Mouse (Mus musculus): ENCODE data around the gene Mfsd4b4.
A peak's percentile ranks its signal among the peaks of the same experiment; 100 is the strongest.
"Not testable (repeated sequence)": the region's sequence is repeated elsewhere in the genome, so short reads cannot be mapped to it uniquely, and the experiment has no call there.

The Mfsd4b4 gene

DNA sequence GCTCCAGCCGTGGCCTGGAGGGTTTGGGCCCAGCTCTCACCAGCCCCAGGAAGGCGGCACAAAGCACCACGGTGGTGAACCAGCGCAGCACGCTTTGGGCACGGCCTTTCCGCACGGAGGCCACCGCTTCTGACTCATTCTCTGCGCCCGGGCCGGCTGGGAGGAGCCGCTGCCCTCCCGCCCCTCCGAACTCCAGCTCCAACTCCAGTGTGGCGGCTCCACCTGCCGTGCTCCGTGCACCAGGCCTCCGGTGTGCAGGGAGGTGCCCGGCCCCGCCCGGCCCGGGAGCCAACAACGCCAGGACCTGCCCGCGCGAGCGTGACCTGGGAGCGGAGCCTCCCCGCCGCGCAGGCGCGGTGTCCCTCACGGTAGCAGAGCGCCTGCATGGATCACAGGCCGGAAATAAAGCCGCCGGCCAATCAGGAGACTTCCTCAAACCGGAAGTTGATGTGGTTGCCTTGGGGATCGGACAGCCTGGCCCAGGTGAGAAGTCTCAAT is at the start of gene Mfsd4b4:
TSS of gene Mfsd4b4 (minus strand) at position 365 of the 498 bp plus-strand sequence.
- DNase-seq (ENCODE audit: low spot score) = peak; percentile 85

DNA sequence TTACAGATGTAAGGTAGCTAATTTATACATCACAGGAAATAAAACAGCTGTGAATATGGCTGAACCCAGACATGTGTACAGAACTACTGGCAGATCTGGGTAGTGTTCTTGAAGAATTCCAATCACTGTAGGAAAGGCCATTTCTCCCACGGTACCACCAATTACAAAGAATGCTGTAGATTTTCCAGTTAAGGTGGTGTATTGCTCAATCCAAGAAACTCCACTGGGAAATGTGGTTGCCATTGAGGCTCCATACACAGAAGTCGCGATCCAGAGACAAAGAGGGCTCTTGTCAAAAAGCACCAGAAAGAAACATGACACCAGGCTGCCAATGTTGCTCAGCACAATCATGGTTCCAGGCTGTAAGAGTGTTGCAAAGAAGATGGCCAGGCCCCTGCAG is 48.2 kb upstream of the Mfsd4b4 start:
- DNase-seq (ENCODE audit: low spot score) = not testable (repeated sequence)

DNA sequence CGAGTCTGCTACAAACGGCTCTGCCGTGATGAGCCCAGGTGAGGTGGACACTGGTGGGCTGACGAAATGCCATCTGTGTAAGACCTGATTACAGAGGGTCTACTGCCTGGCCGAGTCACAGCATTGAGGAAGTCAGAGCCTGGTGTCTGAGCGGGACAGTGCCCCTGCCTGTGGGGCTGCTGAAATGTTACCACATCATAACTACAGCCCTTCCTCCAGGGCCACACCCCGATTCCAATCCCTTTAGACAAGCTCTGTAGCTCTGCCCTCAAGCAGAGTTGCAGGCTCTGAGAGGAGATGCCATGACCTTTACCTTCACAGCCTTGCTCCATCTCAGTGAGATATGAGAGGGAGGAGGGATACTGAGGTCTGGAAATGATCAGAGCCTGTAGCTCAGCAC is 37.5 kb upstream of the Mfsd4b4 start:
- no peak for DNase-seq (ENCODE audit: low spot score)

DNA sequence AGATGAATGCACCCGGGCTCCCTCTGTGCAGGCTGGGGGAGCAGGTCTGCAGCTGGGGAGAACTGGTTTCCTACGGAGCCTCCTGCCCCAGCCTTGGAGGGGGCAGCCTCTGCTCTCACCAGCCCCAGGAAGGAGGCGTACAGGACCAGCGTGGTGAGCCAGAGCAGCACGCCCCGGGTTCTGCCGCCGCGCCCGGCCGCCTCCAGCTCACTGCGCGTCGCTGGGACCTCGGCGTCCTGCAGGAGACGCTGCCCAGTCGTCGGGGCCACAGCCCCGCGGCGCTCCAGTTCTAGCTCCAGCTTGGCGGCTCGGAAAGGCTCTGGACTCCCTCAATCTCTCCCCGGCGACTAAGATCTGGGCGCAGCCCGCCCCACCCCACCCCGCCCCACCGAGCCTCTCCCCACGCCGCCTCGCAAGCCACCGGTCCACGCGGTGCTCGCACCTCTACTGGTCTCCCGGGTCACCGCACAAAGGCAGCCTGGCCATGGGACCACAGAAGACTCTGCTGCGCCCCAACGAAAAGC is 27.6 kb upstream of the Mfsd4b4 start, which contains the start of gene Mfsd4b2:
TSS of gene Mfsd4b2 (minus strand) at position 308 of the 524 bp plus-strand sequence.
- DNase-seq (ENCODE audit: low spot score) = no peak

DNA sequence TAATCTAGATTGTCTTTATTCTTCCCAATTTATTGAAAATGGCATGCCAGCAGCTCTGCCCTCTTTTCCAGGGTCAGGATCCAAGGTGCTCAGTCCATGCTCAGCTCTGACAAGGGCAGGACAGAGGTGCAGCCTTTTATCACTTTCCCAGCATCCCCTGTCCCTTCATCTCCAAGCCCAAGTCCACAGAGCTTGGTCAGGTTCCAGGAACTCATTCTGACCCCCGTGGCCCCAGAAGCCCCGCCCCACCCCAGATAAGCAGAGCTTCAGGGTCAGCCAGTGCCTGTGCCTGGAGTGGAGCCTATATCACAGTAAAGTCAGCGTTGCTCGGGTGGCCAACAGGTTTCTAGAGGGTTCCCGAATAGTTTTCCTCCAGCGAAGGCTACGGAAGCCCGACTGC is 25.5 kb upstream of the Mfsd4b4 start:
- not testable (repeated sequence) for DNase-seq (ENCODE audit: low spot score)

DNA sequence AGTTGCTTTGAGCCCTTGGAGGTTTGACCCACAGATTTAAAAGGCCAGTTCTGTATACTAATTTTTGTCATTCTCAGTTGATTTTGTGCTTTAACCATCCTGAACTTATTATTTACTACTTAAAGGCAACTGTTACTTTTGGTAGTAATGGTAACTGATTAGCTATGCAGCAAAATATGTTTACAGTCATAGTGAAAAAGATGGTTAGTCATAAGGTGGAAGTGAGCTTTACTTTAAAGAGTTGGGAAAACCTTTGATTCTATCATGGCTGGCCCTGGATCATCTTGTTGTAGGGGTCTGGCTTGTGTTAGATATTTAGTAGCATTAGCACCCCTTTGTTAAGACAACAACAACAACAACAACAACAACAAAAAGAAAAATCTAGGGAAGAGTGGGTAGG is 13.6 kb upstream of the Mfsd4b4 start:
- DNase-seq (ENCODE audit: low spot score) = no peak

DNA sequence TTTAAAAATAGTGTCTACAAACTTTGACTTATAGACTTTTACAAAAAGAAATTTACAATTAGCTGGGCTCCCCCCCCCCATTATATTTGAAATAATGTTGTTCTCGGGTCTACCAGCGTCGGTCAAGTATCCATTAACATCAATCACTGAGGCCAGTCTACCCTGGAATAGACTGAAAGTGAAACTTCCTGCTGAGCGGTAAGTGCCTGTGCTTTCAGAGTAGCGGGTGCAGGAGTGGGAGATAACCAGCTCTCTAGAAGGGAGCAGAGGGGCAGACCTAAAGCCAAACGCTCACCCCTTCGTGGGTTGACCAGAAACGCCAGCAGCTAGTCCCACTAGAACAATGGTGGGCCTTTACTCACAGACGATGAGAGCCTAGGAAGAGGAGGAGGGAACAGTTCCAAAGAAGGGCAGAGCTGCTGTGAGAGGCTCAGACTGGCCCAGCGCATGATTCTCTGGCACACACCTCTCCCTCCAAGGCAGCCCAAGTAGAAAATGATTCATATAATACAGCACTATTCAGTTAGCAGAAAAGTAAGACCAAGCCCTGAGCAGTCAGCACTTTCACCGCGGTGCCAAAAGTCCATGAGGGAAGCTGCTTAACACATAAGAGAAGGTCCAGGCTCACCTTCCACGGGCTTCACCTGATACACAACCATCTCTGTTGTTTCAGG is 9.9 kb upstream of the Mfsd4b4 start:
- DNase-seq (ENCODE audit: low spot score) = no peak

DNA sequence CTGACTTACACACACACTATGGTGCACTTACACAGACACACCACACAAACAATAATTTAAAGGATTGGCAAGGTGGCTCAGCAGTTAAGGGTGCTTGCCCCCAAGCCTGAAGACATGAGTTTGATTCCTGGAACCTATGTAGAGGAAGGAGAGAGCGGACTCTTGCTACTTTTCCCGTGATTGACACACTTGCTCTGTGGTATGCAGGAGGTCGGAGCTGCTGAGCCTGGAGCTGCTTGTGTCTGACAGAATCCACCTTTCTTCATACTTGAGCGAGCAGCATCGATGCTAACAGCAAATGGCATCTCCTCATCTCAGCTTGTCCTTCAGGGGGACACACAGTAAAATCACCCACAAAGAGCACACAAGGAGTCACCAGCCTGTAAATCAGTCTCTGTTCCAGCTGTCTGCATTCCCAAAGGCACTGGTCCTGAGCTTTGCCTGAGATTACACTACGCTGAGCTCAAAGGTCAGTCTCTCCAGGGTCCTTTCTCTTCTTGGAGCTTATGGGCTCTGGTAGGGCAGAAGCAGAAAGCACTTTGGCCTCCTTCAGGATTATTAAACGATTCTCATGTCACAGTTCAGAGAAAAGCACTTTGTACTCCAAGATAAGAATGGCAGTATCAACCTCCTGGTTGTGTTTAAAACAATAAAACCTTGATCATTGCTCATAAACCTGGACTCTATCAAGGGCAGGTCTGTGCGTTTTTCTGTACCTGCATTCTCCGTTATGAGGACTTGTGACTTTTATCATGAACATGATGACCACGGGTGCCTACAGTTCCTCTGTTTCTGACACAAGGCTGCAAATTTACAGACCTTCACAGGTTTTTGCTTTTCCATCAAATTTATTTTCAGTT is 8.0 kb upstream of the Mfsd4b4 start:
- DNase-seq (ENCODE audit: low spot score) = no peak

DNA sequence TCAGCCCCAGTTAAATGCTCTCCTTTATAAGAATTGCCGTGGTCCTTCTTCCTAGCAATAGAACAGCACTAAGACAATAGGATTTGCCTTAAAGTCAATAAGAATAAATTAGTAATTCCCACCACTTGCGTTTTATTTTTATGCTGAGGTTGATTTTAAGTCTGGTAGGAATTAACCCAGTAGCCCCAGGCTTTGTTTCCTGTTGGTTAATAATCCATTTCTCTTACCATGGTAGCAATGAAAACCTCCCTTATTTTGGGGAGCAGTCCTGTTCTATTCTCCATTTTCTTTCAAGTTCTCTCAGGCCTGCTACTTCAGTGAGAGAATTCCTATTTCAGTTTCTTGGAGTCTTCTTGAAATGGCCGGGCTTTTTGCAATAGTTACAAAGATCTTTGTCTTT is 5.2 kb upstream of the Mfsd4b4 start:
- DNase-seq (ENCODE audit: low spot score) = no peak

DNA sequence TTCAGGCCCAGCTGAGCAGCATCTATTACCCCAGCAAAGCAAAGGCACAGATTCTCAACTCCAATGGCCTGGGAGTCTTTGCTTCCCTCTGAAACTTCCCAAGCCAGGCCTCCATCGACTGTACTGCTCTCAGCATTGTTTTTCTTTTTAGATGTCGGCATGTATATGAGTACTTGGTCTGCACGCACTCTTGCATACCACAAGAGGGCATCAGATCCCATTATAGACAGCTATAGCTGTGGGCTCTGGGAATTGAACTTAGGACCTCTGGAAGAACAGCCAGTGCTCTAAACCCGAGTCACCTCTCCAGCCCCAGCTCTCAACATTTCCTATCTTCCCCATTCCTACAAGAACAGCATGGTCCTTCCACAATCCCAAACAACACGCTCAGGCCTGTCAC is 2.5 kb downstream of the Mfsd4b4 start:
- DNase-seq (ENCODE audit: low spot score) = no peak

DNA sequence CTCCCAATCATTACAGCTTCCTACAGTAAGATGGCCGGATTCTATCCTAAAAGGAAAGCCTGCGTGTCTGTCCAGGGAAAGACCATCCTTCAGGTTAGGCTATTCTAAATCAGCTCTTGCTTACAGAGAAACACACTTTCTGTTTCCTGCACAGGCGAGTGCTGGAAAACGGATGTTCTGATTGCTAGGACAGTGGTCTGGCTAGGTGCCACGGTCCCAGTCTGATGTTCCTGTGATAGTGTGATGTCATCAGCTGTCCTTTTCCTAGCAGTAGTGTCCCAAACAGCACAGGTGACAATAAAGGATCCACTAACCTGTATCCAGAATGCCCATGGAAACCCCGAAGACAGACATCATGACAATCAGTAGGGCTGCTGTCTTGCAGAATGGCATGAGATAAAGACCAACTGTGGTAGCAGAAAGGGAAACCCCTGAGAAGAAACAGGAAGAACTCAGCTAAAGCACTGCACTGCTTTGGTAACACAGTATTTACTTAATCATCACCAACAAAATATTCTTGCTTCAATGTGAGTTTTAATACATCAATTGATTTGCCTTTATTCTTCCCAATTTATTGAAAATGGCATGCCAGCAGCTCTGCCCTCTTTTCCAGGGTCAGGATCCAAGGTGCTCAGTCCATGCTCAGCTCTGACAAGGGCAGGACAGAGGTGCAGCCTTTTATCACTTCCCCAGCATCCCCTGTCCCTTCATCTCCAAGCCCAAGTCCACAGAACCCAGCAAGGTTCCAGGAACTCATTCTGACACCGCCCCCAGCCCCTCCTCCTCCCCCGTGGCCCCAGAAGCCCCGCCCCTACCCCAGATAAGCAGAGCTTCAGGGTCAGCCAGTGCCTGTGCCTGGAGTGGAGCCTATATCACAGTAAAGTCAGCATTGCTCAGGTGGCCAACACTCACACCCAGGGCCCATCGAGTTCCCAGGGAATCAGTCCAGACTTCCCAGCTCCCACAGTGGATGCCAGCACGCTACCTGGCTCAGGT is 5.0 kb downstream of the Mfsd4b4 start:
- peak; percentile 24 for DNase-seq (ENCODE audit: low spot score)

DNA sequence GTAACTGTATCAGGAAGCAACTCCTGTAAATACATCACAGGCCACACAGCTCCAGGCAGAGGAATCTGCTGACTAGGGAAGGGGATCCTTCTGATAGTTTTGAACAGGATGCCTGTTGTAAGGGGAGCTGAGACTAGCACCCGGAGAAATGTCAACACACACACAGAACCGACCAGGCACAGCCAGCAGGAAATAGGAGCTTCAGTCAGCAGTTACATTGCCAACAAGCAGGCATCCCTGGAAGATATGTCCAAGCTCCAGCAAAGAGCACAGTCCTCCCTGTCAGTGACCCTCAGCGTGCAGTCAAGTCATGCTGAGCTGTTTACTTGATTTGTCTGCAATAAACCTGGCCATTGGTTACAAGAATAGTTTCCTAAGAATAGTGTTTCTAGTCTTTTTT is 10.4 kb downstream of the Mfsd4b4 start:
- no peak for DNase-seq (ENCODE audit: low spot score)

DNA sequence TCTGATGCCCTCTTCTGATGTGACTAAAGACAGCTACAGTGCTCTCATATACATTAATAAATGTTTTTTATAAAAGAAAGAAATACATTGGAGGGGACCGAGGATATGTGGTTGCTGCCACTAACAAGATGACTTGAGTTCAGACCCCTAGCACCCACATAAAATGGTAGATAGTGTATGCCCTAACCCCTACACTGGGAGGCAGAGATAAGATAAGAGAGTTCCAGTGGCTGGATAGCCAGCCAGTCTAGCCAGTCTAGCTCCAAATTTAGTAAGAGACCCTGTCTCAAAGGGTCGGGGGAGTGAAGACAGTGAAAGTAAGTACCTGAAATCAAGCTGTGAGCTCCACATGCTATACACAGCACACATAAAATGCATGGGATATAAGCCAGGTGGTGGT is 33.5 kb downstream of the Mfsd4b4 start:
- DNase-seq (ENCODE audit: low spot score) = no peak

DNA sequence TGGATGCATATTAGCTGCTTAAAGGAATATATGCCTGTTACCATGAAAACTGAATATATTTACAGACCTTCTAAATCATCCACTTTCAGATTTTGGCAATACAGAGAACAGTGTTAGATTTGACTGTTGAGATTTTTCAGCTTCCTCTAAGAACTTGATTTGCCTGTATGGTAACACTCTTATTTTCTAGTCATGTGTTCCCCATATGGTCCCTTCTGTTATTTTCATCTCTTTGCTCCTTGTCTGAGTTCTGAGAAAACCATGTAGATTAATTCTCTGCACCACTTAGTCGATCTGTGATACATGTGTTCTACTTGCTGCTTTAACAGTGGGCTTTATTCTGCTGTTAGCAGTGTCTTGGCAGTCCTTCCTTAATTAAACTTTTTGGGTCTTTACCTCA is 56.4 kb downstream of the Mfsd4b4 start:
- DNase-seq (ENCODE audit: low spot score) = no peak
